Comparison of ENCODE assay signal across 9 mouse cellular contexts in genomic region chr10:80687850-80688249, GRCm38 (mm10). TPM values are rescaled to one million over a fixed set of nuclear protein-coding genes. Genes with fewer than 3 reads are reported as not detected.
DNase-seq lines count a peak whose midpoint lies in the region; ATAC-seq and TF ChIP-seq lines count a peak whose summit lies in the region.
"Had no signal": no experiment of that assay in that cellular context is flagged by ENCODE, and none has a peak within 500 bp of the region (broad histone marks: within the 10 kb centered on the region; RNA-seq: fewer than 3 reads in every experiment).

No protein-coding gene starts in this region.

- no peak overlapping the region for H3K9ac ChIP-seq in midbrain, embryonic 11.5 days (ENCODE audit: low read length)
- H3K9ac ChIP-seq: limb, embryonic 15.5 days had no signal

- H3K27me3 ChIP-seq in midbrain, embryonic 11.5 days (ENCODE audit: control insufficient read depth, insufficient read depth, low read length) = no peaks in the 10 kb centered on the region
- H3K27me3 ChIP-seq: limb, embryonic 15.5 days had no signal

- 57% methylated on average over 5 of the region's 5 CpGs for WGBS in midbrain, embryonic 11.5 days

- ATAC-seq in common myeloid progenitor, adult 5-6 weeks (replicated peaks; ENCODE audit: low read depth, poor library complexity, severe bottlenecking) = peak; percentile 62
- ATAC-seq in midbrain, embryonic 11.5 days (ENCODE audit: low FRiP score) = 0 out of 2 replicates have a peak, but pooled peaks have one; percentile 57

- H3K4me3 ChIP-seq in left cerebral cortex, adult 2 months = no peak overlapping the region
- no peak overlapping the region for H3K4me3 ChIP-seq in midbrain, embryonic 11.5 days (ENCODE audit: low read depth, low read length)
- H3K4me3 ChIP-seq: limb, embryonic 15.5 days had no signal

- peaks cover 22% of the 10 kb centered on the region for H3K36me3 ChIP-seq in midbrain, embryonic 11.5 days (ENCODE audit: control insufficient read depth, insufficient read depth, low read length)

- DNase-seq in left cerebral cortex, adult 2 months (ENCODE audit: extremely low spot score in 1 of 2, low spot score in 2 of 2) = no peak
- DNase-seq in left cerebral cortex, postnatal 36 days (ENCODE audit: low spot score in 2 of 2) = no peak
- DNase-seq in NIH3T3 (ENCODE audit: low read depth) = peak; percentile 90
- DNase-seq in heart, postnatal 36 days = peak; percentile 68 to 74
- DNase-seq in left cerebral cortex, postnatal 4 days = peak; percentile 74
- DNase-seq in midbrain, embryonic 11.5 days (ENCODE audit: low spot score, missing footprints) = no peak
- peak; percentile 77 for DNase-seq in thymus, postnatal 4 days

- no peak overlapping the region for H3K27ac ChIP-seq in left cerebral cortex, adult 2 months
- no peak overlapping the region for H3K27ac ChIP-seq in midbrain, embryonic 11.5 days (ENCODE audit: low read depth, low read length)
- H3K27ac ChIP-seq: limb, embryonic 15.5 days had no signal

- H3K9me3 ChIP-seq in midbrain, embryonic 11.5 days (ENCODE audit: control insufficient read depth, low read length) = no peaks in the 10 kb centered on the region
- H3K9me3 ChIP-seq: limb, embryonic 15.5 days had no signal

- peak; percentile 73 for TF ChIP-seq CTCF in left cerebral cortex, adult 2 months (IDR thresholded peaks at IDR 0.05)

- no peaks in the 10 kb centered on the region for H3K4me1 ChIP-seq in midbrain, embryonic 11.5 days (ENCODE audit: control insufficient read depth, insufficient read depth, low read length)

- no peak overlapping the region for H3K4me2 ChIP-seq in midbrain, embryonic 11.5 days
- H3K4me2 ChIP-seq: limb, embryonic 15.5 days had no signal

- intact Hi-C loops in left cerebral cortex, adult 2 months (cut with DNase I) = loop anchor here (1.0 to 10.0 kb wide), 3 partner anchors 29 to 243 kb away; no protein-coding TSS in a partner anchor
- intact Hi-C loops in left cerebral cortex, postnatal 36 days (cut with DNase I) = loop anchor here (5.0 kb wide), 2 partner anchors 76 to 121 kb away; no protein-coding TSS in a partner anchor
- intact Hi-C loops in heart, postnatal 36 days (cut with DNase I) = loop anchor here (1.0 kb wide), 1 partner anchor 122 kb away; no protein-coding TSS in a partner anchor
- intact Hi-C loops in left cerebral cortex, postnatal 4 days (cut with DNase I) = loop anchor here (5.0 kb wide), 1 partner anchor 111 kb away; the partner anchor contains the start of gene Klf16

RNA-seq across cellular contexts. Expression of gene Mknk2, which starts 9.9 kb away (rescaled TPM):
- 10 to 100 TPM; 42.8 to 48.8 TPM for total RNA-seq in left cerebral cortex, adult 2 months (2021)
- 10 to 100 TPM; 39.9 to 42.0 TPM for total RNA-seq in left cerebral cortex, postnatal 36 days (2021)
- total RNA-seq in common myeloid progenitor, adult 5-6 weeks (2017) = 37.5 and 55.6 TPM in 2 replicates
- total RNA-seq in heart, postnatal 36 days (2021) = 100 to 1,000 TPM; 223 to 233 TPM
- 10 to 100 TPM; 61.6 to 67.1 TPM for total RNA-seq in left cerebral cortex, postnatal 4 days (2021)
- polyA plus RNA-seq in midbrain, embryonic 11.5 days (2014; fragmentation: Nextera tagmentation; extraction: Ambion mirVana) = 42.0 and 49.4 TPM in 2 replicates

RNA-seq across cellular contexts. Expression of gene Mob3a, which starts 13.9 kb away (rescaled TPM):
- total RNA-seq in left cerebral cortex, adult 2 months (2021) = 10 to 100 TPM; 13.6 to 15.5 TPM
- total RNA-seq in left cerebral cortex, postnatal 36 days (2021) = 10 to 100 TPM; 14.0 TPM
- 42.9 and 49.3 TPM in 2 replicates for total RNA-seq in common myeloid progenitor, adult 5-6 weeks (2017)
- total RNA-seq in heart, postnatal 36 days (2021) = 1 to 10 TPM; 5.3 to 6.7 TPM
- 10 to 100 TPM; 52.0 to 52.1 TPM for total RNA-seq in left cerebral cortex, postnatal 4 days (2021)
- polyA plus RNA-seq in midbrain, embryonic 11.5 days (2014; fragmentation: Nextera tagmentation; extraction: Ambion mirVana) = 50.2 and 52.7 TPM in 2 replicates

RNA-seq across cellular contexts. Expression of gene Izumo4, which starts 14.1 kb away (rescaled TPM):
- total RNA-seq in left cerebral cortex, adult 2 months (2021) = 10 to 100 TPM; 45.0 to 46.0 TPM
- 10 to 100 TPM; 36.7 to 47.3 TPM for total RNA-seq in left cerebral cortex, postnatal 36 days (2021)
- total RNA-seq in common myeloid progenitor, adult 5-6 weeks (2017) = 6.4 and 10.4 TPM in 2 replicates
- total RNA-seq in heart, postnatal 36 days (2021) = 1 to 10 TPM; 2.5 to 2.9 TPM
- 10 to 100 TPM; 46.3 to 53.6 TPM for total RNA-seq in left cerebral cortex, postnatal 4 days (2021)
- 6.7 and 6.9 TPM in 2 replicates for polyA plus RNA-seq in midbrain, embryonic 11.5 days (2014; fragmentation: Nextera tagmentation; extraction: Ambion mirVana)

RNA-seq across cellular contexts. Expression of gene Btbd2, which starts 31.0 kb away (rescaled TPM):
- 10 to 100 TPM; 85.1 to 96.7 TPM for total RNA-seq in left cerebral cortex, adult 2 months (2021)
- 100 to 1,000 TPM in 1 of 2 experiments, 10 to 100 TPM in 1; 93.4 to 100 TPM for total RNA-seq in left cerebral cortex, postnatal 36 days (2021)
- total RNA-seq in common myeloid progenitor, adult 5-6 weeks (2017) = 19.2 and 27.1 TPM in 2 replicates
- total RNA-seq in heart, postnatal 36 days (2021) = 10 to 100 TPM; 45.5 to 46.8 TPM
- total RNA-seq in left cerebral cortex, postnatal 4 days (2021) = 10 to 100 TPM; 80.9 to 83.2 TPM
- 43.8 and 51.7 TPM in 2 replicates for polyA plus RNA-seq in midbrain, embryonic 11.5 days (2014; fragmentation: Nextera tagmentation; extraction: Ambion mirVana)

RNA-seq across cellular contexts. Expression of gene Ap3d1, which starts 54.2 kb away (rescaled TPM):
- 100 to 1,000 TPM; 150 to 151 TPM for total RNA-seq in left cerebral cortex, adult 2 months (2021)
- total RNA-seq in left cerebral cortex, postnatal 36 days (2021) = 100 to 1,000 TPM; 133 to 160 TPM
- 33.6 and 39.4 TPM in 2 replicates for total RNA-seq in common myeloid progenitor, adult 5-6 weeks (2017)
- 10 to 100 TPM; 35.1 to 43.5 TPM for total RNA-seq in heart, postnatal 36 days (2021)
- 100 to 1,000 TPM; 142 to 145 TPM for total RNA-seq in left cerebral cortex, postnatal 4 days (2021)
- polyA plus RNA-seq in midbrain, embryonic 11.5 days (2014; fragmentation: Nextera tagmentation; extraction: Ambion mirVana) = 63.2 and 68.4 TPM in 2 replicates

Comparison
In these comparisons a context has a peak if more than half of its experiments do, and no peak if none do; other contexts are left out.
1. DNase-seq: peak in NIH3T3 (single experiment), heart, postnatal 36 days (2 of 2), left cerebral cortex, postnatal 4 days (single experiment) and thymus, postnatal 4 days (single experiment); none in left cerebral cortex, adult 2 months (0 of 2), left cerebral cortex, postnatal 36 days (0 of 2) and midbrain, embryonic 11.5 days (single experiment).